Comparison of ENCODE assay signal across 35 mouse cellular contexts in the genomic region with DNA sequence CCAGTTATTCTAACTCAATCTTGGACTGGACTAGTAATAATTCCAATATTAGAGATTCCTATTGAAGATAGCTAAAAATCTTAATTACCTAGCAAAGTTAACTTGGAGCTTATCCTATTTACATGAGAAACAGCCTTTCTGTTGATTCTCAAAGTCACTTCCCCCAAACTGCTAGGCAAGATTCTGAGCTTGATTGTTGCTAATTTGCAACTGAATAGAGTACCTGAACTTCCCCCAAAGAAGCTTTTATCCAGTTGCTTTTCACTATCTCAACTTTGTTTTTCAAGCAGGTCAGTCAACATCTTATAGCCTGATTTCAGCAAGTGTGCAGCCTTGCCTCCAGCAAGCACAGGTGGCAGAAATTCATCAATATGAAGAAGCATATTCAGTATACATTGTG. TPM values are rescaled to one million over a fixed set of nuclear protein-coding genes. Genes with fewer than 3 reads are reported as not detected.
"Had no signal": no experiment of that assay in that cellular context is flagged by ENCODE, and none has a peak within 500 bp of the region (broad histone marks: within the 10 kb centered on the region; RNA-seq: fewer than 3 reads in every experiment).

No protein-coding gene starts in this region.

RNA-seq across cellular contexts. Expression of gene Pglyrp3, which starts 50.5 kb away (rescaled TPM):
- total RNA-seq: left cerebral cortex, postnatal 10 days; left cerebral cortex, postnatal 14 days; left cerebral cortex, postnatal 25 days; left cerebral cortex, postnatal 36 days; left cerebral cortex, postnatal 4 days; liver, adult 2 months; megakaryocyte progenitor cell, adult 5-6 weeks; megakaryocyte, adult 5-6 weeks; megakaryocyte-erythroid progenitor cell, adult 5-6 weeks; midbrain, postnatal 0 days; monocyte, adult 5-6 weeks had no signal
- polyA plus RNA-seq: limb, embryonic 10.5 days; limb, embryonic 11.5 days; liver, adult 2 months; liver, embryonic 11.5 days; liver, embryonic 12.5 days; liver, embryonic 13.5 days; liver, embryonic 14.5 days; liver, embryonic 15.5 days; liver, embryonic 16.5 days; liver, postnatal 0 days; lung, embryonic 14.5 days; lung, embryonic 15.5 days; lung, embryonic 16.5 days; lung, postnatal 0 days; macrophage; midbrain, embryonic 10.5 days; midbrain, embryonic 11.5 days; midbrain, embryonic 12.5 days; midbrain, embryonic 13.5 days; midbrain, embryonic 14.5 days; midbrain, embryonic 15.5 days; midbrain, embryonic 16.5 days; midbrain, postnatal 0 days; myocyte; neural tube, embryonic 11.5 days; neural tube, embryonic 12.5 days had no signal
